Comparison of ENCODE assay signal across 33 mouse cellular contexts in the genomic region with DNA sequence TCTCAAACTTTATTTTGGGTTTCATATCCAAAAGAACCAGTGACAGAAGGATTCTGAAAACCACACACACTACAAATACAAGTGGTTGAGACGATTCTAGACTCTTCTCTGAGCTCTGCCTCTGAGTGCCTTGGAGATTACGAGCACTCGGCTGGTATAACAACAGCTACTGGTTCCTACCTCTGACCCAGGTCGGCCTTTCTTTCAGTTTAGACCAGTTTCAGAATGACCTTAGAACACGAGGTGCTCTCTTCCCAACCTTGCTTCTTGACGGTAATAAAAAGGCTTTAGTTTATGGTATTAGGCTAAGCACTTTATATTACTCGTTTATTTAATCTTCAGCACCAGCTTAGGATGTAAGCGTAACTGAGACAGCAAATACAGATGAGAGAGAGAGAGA.
"Had no signal": no experiment of that assay in that cellular context is flagged by ENCODE, and none has a peak within 500 bp of the region (broad histone marks: within the 10 kb centered on the region; RNA-seq: fewer than 3 reads in every experiment).

No protein-coding gene starts in this region.

- H3K36me3 ChIP-seq: heart, embryonic 12.5 days; heart, embryonic 13.5 days; heart, embryonic 15.5 days; hindbrain, embryonic 12.5 days; hindbrain, embryonic 15.5 days; kidney, embryonic 15.5 days had no signal

- H3K9me3 ChIP-seq: heart, embryonic 10.5 days; heart, embryonic 12.5 days; heart, embryonic 13.5 days; heart, embryonic 15.5 days; hindbrain, embryonic 10.5 days; hindbrain, embryonic 12.5 days; hindbrain, embryonic 13.5 days; hindbrain, embryonic 15.5 days; kidney, embryonic 15.5 days had no signal

- DNase-seq: heart, postnatal 10 days; heart, postnatal 14 days; heart, postnatal 36 days; heart, postnatal 4 days; kidney, adult 11 months; kidney, adult 18-20 months; kidney, adult 2 months; kidney, adult 8-10 months; kidney, adult 9 months; kidney, postnatal 10 days; kidney, postnatal 14 days; kidney, postnatal 25 days; kidney, postnatal 36 days; kidney, postnatal 4 days; layer of hippocampus, adult 9-11 months; layer of hippocampus, postnatal 36 days had no signal

- H3K4me3 ChIP-seq: heart, embryonic 10.5 days; heart, embryonic 12.5 days; heart, embryonic 13.5 days; heart, embryonic 15.5 days; hindbrain, embryonic 10.5 days; hindbrain, embryonic 12.5 days; hindbrain, embryonic 13.5 days; hindbrain, embryonic 15.5 days; kidney, embryonic 15.5 days; layer of hippocampus, adult 2 months; left cerebral cortex, adult 2 months had no signal

- H3K27ac ChIP-seq: heart, embryonic 10.5 days; heart, embryonic 13.5 days; heart, embryonic 15.5 days; hindbrain, embryonic 10.5 days; hindbrain, embryonic 12.5 days; hindbrain, embryonic 13.5 days; hindbrain, embryonic 14.5 days; hindbrain, embryonic 15.5 days; hindbrain, postnatal 0 days; kidney, embryonic 15.5 days; kidney, postnatal 0 days; layer of hippocampus, adult 2 months; left cerebral cortex, adult 2 months had no signal

- H3K9ac ChIP-seq: heart, embryonic 12.5 days; heart, embryonic 13.5 days; heart, embryonic 15.5 days; hindbrain, embryonic 12.5 days; hindbrain, embryonic 13.5 days; hindbrain, embryonic 14.5 days; hindbrain, embryonic 15.5 days; kidney, embryonic 15.5 days had no signal

- H3K4me1 ChIP-seq: heart, embryonic 10.5 days; kidney, embryonic 15.5 days had no signal

- ATAC-seq: hindbrain, embryonic 16.5 days; hindbrain, postnatal 0 days; inflammation-experienced regulatory T-cells, adult 6 months had no signal

- H3K27me3 ChIP-seq: heart, embryonic 12.5 days; heart, embryonic 13.5 days; heart, embryonic 15.5 days; hindbrain, embryonic 12.5 days; hindbrain, embryonic 13.5 days; hindbrain, embryonic 15.5 days; kidney, embryonic 15.5 days had no signal

- H3K4me2 ChIP-seq: heart, embryonic 11.5 days; heart, embryonic 12.5 days; heart, embryonic 13.5 days; heart, embryonic 15.5 days; hindbrain, embryonic 12.5 days; hindbrain, embryonic 13.5 days; hindbrain, embryonic 14.5 days; hindbrain, embryonic 15.5 days; kidney, embryonic 15.5 days had no signal
